Comparison of ENCODE assay signal across 19 mouse cellular contexts in genomic region chr7:99533600-99533999, GRCm38 (mm10). TPM values are rescaled to one million over a fixed set of nuclear protein-coding genes. Genes with fewer than 3 reads are reported as not detected.
A peak's percentile ranks its signal among the peaks of the same experiment; 100 is the strongest.
DNase-seq lines count a peak whose midpoint lies in the region; ATAC-seq lines count a peak whose summit lies in the region.
"Had no signal": no experiment of that assay in that cellular context is flagged by ENCODE, and none has a peak within 500 bp of the region (broad histone marks: within the 10 kb centered on the region; RNA-seq: fewer than 3 reads in every experiment).

No protein-coding gene starts in this region.

- ATAC-seq in megakaryocyte, adult 5-6 weeks (ENCODE audit: poor library complexity, severe bottlenecking), result no peak
- ATAC-seq: CD4-positive, CD25-positive, alpha-beta regulatory T cell, adult 4 months; forebrain, embryonic 14.5 days; intestine, embryonic 16.5 days had no signal

- peaks cover 94% of the 10 kb centered on the region for H3K4me1 ChIP-seq in megakaryocyte, embryonic 14.5 days
- peaks cover 56% of the 10 kb centered on the region for H3K4me1 ChIP-seq in limb, embryonic 10.5 days

- peaks cover 24% of the 10 kb centered on the region for H3K36me3 ChIP-seq in megakaryocyte, embryonic 14.5 days (replicated peaks; ENCODE audit: low read length)
- H3K36me3 ChIP-seq in limb, embryonic 10.5 days, result no peaks in the 10 kb centered on the region
- H3K36me3 ChIP-seq: embryonic facial prominence, embryonic 13.5 days; kidney, embryonic 15.5 days; neural tube, embryonic 12.5 days had no signal

- DNase-seq in cerebellum, postnatal 10 days, result peak; percentile 39 to 45
- DNase-seq in cerebellum, adult 8-10 months, result no peak
- DNase-seq in limb, embryonic 10.5 days (ENCODE audit: low spot score), result no peak
- DNase-seq in natural killer cell, adult 2 months (ENCODE audit: low spot score in 2 of 2), result peak; percentile 28 to 42
- no peak for DNase-seq in T-cell, adult 2 months (ENCODE audit: low spot score)
- DNase-seq in kidney, adult 9 months, result no peak
- DNase-seq: gastrocnemius, postnatal 10 days; heart, adult 2 months; right cerebral cortex, postnatal 14 days; spleen, adult 18-20 months; thymus, postnatal 4 days had no signal

- no peaks in the 10 kb centered on the region for H3K27me3 ChIP-seq in megakaryocyte, embryonic 14.5 days (replicated peaks)
- no peaks in the 10 kb centered on the region for H3K27me3 ChIP-seq in limb, embryonic 10.5 days (ENCODE audit: low read depth, poor library complexity, severe bottlenecking)
- H3K27me3 ChIP-seq: embryonic facial prominence, embryonic 13.5 days; kidney, embryonic 15.5 days; neural tube, embryonic 12.5 days had no signal

- 81% methylated on average over 7 of the region's 7 CpGs for WGBS in limb, embryonic 10.5 days

- no peaks in the 10 kb centered on the region for H3K9me3 ChIP-seq in megakaryocyte, embryonic 14.5 days
- H3K9me3 ChIP-seq in limb, embryonic 10.5 days (replicated peaks), result no peaks in the 10 kb centered on the region
- H3K9me3 ChIP-seq: embryonic facial prominence, embryonic 13.5 days; kidney, embryonic 15.5 days; neural tube, embryonic 12.5 days had no signal

- H3K4me3 ChIP-seq in megakaryocyte, embryonic 14.5 days (replicated peaks), result peak overlapping the region; percentile 73
- H3K4me3 ChIP-seq in limb, embryonic 10.5 days, result no peak overlapping the region
- H3K4me3 ChIP-seq: embryonic facial prominence, embryonic 13.5 days; heart, adult 2 months; kidney, embryonic 15.5 days; neural tube, embryonic 12.5 days had no signal

- peak overlapping the region; percentile 34 for H3K27ac ChIP-seq in limb, embryonic 10.5 days
- H3K27ac ChIP-seq: embryonic facial prominence, embryonic 13.5 days; neural tube, embryonic 12.5 days had no signal

RNA-seq across cellular contexts. Expression of gene Arrb1, which starts 1.7 kb away (rescaled TPM):
- 11.2 and 43.4 TPM in 2 replicates for polyA plus RNA-seq in megakaryocyte, embryonic 14.5 days (2012; ENCODE audit: insufficient read depth, low replicate concordance)
- 41.1 and 43.8 TPM in 2 replicates for total RNA-seq in megakaryocyte, adult 5-6 weeks (2015)
- total RNA-seq in megakaryocyte, adult 5-6 weeks (2017), result 91.7 and 96.9 TPM in 2 replicates
- 8.8 and 10.0 TPM in 2 replicates for polyA plus RNA-seq in limb, embryonic 10.5 days (2016; fragmentation: Nextera tagmentation; extraction: Ambion mirVana)

RNA-seq across cellular contexts. Expression of gene Rps3, which starts 50.1 kb away (rescaled TPM):
- polyA plus RNA-seq in megakaryocyte, embryonic 14.5 days (2012; ENCODE audit: insufficient read depth, low replicate concordance), result 128 and 530 TPM in 2 replicates
- total RNA-seq in megakaryocyte, adult 5-6 weeks (2015), result 992 and 1,050 TPM in 2 replicates
- total RNA-seq in megakaryocyte, adult 5-6 weeks (2017), result 1,038 and 1,097 TPM in 2 replicates
- polyA plus RNA-seq in limb, embryonic 10.5 days (2016; fragmentation: Nextera tagmentation; extraction: Ambion mirVana), result 745 and 824 TPM in 2 replicates

Comparison
In these comparisons a context has a peak if more than half of its experiments do, and no peak if none do; other contexts are left out.
1. DNase-seq: peak in cerebellum, postnatal 10 days (2 of 2) and natural killer cell, adult 2 months (2 of 2); none in cerebellum, adult 8-10 months (single experiment), limb, embryonic 10.5 days (single experiment), T-cell, adult 2 months (single experiment) and kidney, adult 9 months (single experiment).